Mouse (Mus musculus) E14TG2a.4 (cell line): ENCODE data around the gene Art2b.

Source experiments
- CTCF ChIP-seq: conservative IDR thresholded peaks from 2 replicates; pipeline ENCODE4 v1.5.1; 2014; ENCODE audit warnings: low read length
- NANOG ChIP-seq: IDR thresholded peaks from 2 replicates; pipeline ENCODE4 v1.6.1; 2014; ENCODE audit warnings: borderline replicate concordance, low read length, mixed read lengths
- POU5F1 ChIP-seq: IDR thresholded peaks from 2 replicates; pipeline ENCODE4 v1.6.1; 2014; ENCODE audit warnings: low read length, borderline replicate concordance

DNA sequence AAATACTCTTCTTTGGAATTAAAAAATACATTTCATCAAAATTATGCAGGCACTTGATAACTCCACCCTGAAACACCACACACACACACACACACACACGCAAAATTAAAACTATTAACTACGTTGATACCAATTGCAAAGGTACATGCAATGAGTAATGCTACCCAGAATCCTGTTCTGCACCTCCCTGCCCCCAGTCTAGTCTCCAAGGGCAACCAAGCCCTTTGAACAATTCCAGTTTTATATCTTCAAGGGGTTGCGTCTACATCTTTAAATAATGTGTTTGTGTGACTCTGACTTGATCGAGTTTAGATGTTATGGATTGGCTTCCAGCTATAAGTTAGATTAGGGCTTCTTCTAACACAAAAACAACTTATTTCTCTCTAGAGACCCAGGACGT lies 49.9 kb downstream of the Art2b start:
- TF ChIP-seq CTCF (no peak), POU5F1 (no peak), NANOG (no peak)
